Mouse (Mus musculus): ENCODE data around the gene Ugt3a1. TPM values are rescaled to one million over a fixed set of nuclear protein-coding genes. Genes with fewer than 3 reads are reported as not detected.
"Not testable (repeated sequence)": the region's sequence is repeated elsewhere in the genome, so short reads cannot be mapped to it uniquely, and the experiment has no call there.

Ugt3a1 gene
- polyA plus RNA-seq (2012; rRNA removed), result not detected in 2 replicates

DNA sequence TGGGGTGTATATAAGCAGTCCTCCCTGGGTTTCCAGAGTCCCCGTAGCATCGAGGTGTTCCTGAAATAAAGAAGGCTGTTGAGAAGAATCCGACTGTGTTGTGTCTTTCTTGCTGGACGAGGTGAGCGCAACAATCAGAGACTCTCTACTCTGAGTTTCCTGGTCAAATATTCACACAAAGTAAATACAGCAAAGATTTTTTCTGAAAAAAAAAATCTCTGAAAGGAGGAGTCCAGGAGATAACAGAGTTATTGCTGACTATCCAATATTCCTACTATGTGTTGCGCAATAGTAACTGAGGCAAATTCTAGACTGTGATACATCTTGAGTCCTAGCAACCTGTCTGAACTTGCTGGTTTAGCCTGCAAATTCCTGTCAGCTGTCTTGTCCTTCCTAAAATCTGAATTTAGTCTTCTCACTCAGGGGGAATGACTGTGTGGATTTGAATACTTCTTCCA is at the start of gene Ugt3a1:
Ugt3a1 (plus strand) TSS at position 51 of the 458 bp plus-strand sequence.
- no peak for DNase-seq (ENCODE audit: low spot score)

DNA sequence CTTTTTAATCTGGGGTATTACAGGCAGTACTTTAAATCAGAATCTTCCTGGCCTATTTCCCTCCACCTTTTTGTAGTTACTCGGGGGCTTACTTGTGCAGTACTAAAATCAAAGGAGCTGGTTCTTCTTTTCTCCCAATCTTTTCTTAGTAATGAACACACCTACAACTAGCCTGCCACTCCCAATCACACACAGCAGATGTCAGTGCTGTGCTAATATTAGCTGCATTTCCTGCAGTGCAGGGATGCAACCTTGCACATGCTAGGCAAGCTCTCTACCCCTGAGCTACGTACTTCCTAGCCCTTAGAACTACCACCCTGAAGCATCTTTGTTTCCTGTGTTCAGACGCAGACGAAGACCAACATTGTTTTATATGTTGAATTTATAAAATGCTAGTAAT is 45.8 kb upstream of the Ugt3a1 start:
- DNase-seq (ENCODE audit: low spot score), result not testable (repeated sequence)

DNA sequence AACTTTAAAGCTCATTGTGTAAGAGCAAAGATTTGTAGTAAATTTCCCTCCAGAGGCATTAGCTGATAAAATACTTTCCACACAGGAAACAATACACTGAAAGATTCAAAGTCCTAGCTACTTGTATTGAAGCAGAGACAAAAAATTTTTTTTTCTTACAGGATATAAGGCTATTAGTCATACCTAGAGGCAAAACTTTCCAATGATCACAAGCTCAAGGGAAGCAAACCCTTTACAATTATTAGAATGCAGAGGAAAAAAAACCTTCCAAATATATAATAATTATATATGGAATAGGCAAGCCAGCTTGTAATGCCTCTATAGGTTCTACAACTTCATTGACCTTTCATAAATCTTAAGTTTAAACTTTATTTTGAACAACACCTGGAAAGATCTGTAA is 30.3 kb upstream of the Ugt3a1 start:
- no peak for DNase-seq (ENCODE audit: low spot score)

DNA sequence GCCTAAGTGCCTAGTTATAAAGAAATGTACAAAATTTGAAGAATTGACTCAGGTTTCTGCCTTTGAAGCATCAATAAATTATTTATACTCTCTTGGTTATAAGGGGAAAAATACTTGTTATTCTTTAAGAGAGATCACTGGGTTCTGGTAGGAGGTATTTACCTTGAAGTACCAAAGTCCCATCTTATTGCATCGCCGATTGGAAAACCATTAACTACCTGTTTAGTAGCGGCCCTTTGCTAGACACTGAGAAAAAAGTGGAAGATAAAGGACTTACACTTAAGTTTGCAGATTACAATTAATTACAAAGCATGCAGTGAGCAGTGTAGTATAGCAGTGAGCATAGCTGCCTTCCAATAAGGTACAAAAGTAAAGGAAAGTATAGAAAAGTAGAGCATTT is 23.8 kb upstream of the Ugt3a1 start:
- DNase-seq (ENCODE audit: low spot score), result no peak

DNA sequence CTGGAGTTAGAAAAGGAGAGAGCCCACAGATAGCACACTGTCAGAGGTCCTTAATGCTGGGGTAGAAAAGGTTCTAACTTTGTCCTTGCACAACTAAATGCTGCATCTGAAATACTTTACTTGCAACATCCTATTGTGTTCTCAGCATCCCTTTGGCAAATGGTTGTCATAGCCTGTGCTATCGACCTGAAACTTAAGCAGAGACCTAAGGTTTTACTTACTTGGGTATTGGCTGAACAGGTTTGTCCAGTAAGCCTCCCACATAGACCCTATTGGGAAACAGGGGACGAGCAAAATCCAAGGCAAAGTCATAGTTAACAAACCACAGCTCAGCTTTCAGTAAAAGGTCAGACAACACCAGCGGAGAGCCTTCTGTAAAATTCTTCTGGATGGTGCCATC is 16.1 kb upstream of the Ugt3a1 start:
- DNase-seq (ENCODE audit: low spot score), result no peak

DNA sequence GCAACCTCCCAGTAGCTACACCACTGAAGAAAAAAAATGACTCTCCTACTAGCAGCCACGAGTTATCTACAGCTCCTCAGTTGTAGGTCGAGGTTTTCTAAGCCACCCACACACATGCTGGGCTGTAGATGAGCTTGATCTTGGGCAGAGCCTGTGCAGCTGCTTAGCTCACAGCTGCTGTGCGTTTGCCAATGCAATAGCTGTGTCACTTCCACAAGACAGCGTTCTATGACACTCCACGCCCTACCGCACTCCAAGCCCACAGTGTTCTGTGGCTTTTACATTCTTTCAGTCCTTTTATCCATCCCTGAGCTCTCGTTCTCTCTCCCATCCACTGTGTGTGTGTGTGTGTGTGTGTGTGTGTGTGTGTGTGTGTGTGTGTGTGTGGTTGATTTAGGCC is 4.8 kb upstream of the Ugt3a1 start:
- DNase-seq (ENCODE audit: low spot score), result no peak

DNA sequence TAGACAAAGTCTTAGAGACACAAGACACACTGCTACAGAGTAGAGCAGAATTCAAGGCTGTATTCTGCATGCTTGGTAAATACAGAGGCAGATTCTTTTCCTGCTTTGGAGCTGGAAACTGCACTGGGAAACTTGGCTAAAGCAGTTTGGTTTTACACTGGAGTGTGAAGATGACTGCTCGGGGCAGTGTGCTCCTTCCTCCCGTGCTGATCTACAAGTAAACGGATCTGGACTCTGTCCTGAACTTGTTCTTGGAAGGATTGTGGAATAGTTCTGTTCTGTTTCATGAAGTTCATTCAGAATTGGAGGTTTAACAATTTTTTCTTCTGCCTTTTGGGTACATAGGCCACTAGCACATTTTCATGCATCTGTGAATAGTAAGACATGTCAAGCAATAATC is 2.3 kb downstream of the Ugt3a1 start:
- no peak for DNase-seq (ENCODE audit: low spot score)

DNA sequence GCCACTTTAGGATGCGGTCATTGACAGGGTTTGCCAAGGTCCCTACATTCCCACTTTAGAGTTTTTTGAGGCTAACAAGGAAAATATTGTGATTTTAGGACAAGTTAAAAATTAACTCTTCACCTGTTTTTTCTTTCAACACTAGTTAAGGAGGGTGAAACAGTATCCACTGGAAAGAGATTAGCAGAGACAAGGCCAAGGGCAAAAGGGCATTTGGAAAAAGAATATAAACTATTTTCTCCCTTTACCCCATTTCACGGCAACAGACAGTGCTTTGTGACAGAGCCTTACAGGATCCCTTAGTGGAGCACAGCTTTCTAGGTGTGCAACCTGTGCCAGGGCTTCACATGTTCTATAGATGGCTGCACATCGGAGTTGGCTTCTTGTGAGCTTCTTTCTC is 2.9 kb downstream of the Ugt3a1 start:
- DNase-seq (ENCODE audit: low spot score), result no peak

DNA sequence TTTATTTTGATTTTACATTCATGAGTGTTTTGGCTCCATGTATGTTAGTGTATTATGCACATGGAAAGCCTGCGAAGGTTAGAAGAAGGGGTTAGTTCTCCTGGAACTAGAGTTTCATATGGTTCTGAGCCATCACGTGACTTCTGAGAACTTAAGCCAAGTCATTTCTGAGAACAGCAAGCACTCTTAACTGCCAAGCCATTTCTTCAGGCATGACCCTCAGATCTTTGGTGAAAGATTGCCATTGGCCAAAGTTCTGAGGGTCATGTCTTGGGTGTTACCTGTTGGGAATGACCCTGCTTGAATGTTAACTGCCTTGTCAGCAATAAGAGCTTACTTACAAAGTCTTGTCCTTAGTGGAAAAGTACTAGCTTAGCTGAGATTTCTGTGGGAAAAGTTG is 6.5 kb downstream of the Ugt3a1 start:
- DNase-seq (ENCODE audit: low spot score), result no peak

DNA sequence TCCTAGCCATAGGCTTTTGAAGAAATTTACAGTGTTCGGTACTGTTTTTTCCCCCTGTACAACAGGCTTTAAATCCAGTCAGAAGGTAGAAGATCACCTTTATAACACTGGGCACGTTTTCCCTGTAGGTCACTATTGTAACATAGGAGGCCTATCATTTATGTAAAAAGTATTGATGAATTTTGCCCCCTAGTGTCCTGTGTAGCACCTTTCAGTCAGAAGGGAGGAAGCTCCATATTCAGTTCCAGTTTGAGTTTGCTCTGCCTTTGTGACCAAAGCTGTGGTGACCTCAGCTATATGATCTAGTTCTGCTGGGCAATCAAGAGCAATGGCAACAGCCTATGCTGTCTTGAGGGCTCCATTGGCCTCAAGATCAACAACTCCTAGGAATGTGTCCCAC is 13.0 kb downstream of the Ugt3a1 start:
- DNase-seq (ENCODE audit: low spot score), result no peak

DNA sequence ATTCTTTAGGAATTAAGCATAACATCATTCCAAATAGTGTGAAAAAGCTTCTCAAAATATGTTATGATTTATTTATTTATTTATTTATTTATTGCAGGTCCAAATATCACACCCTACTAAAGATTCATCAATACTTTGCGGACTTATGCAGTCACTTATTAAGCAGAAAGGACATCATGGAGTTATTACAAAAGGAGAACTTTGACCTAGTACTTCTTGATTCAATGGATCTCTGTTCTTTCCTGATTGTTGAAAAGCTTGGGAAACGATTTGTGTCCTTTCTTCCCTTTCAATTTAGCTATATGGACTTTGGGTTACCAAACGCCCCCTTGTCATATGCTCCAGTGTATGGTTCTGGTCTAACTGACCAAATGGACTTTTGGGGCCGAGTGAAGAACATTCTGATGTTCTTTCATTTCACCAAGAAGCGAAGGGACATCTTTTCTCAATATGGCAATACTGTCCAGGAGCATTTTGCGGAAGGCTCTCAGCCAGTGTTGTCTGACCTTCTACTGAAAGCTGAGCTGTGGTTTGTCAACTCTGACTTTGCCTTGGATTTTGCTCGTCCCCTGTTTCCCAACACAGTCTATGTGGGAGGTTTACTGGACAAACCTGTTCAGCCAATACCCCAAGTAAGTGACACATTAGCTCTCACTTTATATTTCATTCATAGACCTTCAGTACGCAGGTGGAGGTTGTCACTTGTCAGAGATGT is 29.4 kb downstream of the Ugt3a1 start:
- no peak for DNase-seq (ENCODE audit: low spot score)

DNA sequence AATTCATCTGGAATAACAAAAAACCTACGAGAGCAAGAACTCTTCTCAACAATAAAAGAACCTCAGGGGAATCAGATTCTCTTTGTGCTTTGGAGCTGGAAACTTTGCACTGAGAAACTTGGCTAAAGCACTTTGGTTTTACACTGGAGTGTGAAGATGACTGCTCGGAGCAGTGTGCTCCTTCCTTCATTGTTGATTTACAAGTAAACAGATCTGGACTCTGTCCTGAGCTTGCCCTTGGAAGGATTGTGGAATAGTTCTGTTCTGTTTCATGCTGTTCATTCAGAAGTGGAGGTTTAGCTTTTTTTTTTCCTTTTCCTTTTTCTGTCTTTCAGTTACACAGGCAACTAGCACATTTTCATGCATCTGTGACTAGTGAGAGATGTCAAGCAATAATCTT is 57.9 kb downstream of the Ugt3a1 start:
- no peak for DNase-seq (ENCODE audit: low spot score)

DNA sequence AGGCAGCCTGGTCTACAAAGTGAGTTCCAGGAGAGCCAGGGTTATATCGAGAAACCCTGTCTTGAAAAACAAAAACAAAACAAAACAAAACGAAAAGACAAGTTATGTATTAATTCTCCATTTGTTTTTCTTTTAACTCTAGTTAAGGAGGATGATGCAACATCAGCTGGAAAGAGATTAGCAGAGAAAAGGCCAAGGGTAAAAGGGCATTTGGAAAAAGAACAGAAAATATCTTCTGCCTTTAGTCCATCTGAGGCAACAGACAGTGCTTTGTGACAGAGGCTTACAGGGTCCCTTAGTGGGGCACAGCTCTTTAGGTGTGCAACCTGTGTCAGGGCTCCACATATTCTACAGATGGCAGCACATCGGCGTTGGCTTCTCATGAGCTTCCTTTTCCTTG is 58.7 kb downstream of the Ugt3a1 start, which contains the start of gene Ugt3a2:
Ugt3a2 (plus strand) TSS at position 210 of the 400 bp plus-strand sequence.
- no peak for DNase-seq (ENCODE audit: low spot score)

DNA sequence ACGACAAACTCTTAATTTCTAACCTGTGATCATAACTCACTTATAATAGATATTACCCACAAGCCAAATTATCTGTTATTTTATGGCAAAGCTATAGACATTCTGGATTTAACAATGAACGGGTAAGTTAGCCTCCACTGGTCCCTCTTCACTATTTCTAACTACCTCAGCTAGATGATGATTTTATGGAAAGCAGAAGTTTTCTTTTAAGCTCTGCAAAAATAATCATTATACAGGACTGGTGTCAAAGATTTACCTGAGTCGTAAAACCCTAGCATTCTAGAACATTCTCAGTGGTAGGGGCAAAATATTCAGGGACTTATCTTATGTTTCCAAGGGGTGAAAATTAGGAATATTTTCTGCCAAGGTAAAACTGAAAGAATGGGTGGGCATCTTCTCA is 59.9 kb downstream of the Ugt3a1 start:
- DNase-seq (ENCODE audit: low spot score), result no peak

DNA sequence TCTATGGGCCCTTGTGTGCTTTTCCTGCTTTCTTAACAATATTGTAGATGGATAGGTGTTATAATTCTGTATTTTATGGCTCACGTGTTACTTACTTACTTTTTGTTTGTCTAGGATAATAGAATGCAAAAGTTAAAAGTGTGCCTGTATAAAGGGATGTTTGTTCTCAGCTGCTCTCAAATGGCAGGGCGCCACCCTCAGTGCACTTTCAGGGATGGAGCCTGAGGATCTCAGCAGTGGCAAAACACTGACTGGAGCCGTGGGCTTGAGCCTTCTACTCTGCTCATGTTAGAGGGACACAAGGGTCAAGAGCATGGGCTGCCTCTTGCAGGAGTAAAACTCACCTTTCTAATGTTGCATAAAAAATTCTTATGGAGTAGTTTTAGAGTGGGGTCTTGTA is 60.3 kb downstream of the Ugt3a1 start:
- DNase-seq (ENCODE audit: low spot score), result no peak

DNA sequence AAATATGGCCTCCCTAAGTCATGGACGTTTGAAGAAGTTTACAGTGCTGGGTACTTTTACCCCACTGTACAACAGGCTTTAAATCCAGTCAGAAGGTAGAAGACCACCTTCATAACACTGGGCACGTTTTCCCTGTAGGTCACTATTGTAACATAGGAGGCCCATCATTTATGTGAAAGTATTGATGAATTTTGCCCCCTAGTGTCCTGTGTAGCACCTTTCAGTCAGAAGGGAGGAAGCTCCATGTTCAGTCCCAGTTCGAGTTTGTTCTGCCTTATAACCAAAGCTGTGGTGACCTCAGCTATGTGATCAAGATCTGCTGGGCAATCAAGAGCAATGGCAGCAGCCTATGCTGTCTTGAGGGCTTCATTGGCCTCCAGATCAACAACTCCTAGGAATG is 72.1 kb downstream of the Ugt3a1 start:
- no peak for DNase-seq (ENCODE audit: low spot score)

DNA sequence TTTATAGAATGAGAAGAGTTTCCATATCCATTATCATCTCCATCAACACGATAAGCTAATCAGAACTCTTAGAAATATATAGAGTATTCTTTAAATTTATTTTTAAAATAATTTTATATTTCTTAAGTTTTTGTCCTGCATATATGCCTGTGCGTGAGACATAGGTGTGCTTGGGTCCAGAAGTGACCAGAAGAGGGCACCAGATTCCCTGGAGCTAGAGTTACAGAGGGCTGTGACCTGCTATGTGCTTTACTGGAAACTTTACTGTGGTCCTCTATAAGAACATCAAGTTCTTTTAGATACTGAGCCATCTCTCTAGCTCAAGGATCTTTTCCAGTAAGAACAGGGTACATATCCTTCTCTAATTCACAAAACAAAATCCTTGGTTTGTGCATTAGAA is 86.1 kb downstream of the Ugt3a1 start:
- no peak for DNase-seq (ENCODE audit: low spot score)

Other genes with a start within 250 kb of the Ugt3a1 start
- 16.1 and 17.6 TPM in 2 replicates for gene Nadk2, start 205.6 kb upstream of the Ugt3a1 start, polyA plus RNA-seq (2012; rRNA removed)
- 9.3 and 9.5 TPM in 2 replicates for gene Lmbrd2, start 136.3 kb upstream of the Ugt3a1 start, polyA plus RNA-seq (2012; rRNA removed)
- gene Skp2, start 121.5 kb upstream of the Ugt3a1 start, polyA plus RNA-seq (2012; rRNA removed), result 1.5 and 2.0 TPM in 2 replicates
- gene Ugt3a2, start 58.7 kb downstream of the Ugt3a1 start, polyA plus RNA-seq (2012; rRNA removed), result 0.03 TPM in 1 of 2 replicates, not detected in the other
- 8.5 and 10.1 TPM in 2 replicates for gene Capsl, start 159.1 kb downstream of the Ugt3a1 start, polyA plus RNA-seq (2012; rRNA removed)

All from urinary bladder, adult 2 months (tissue).